Mouse (Mus musculus): ENCODE data around the gene Nkx2-2.

Nkx2-2 gene

GRCm38 (mm10) chr2:147181304-147181665 is 12.8 kb downstream of the Nkx2-2 start:
- no peak for DNase-seq

GRCm38 (mm10) chr2:147180649-147181303 is 13.3 kb downstream of the Nkx2-2 start:
- no peak for DNase-seq

GRCm38 (mm10) chr2:147178091-147179059 is 15.7 kb downstream of the Nkx2-2 start:
- DNase-seq: peak; percentile 37 to 75

DNA sequence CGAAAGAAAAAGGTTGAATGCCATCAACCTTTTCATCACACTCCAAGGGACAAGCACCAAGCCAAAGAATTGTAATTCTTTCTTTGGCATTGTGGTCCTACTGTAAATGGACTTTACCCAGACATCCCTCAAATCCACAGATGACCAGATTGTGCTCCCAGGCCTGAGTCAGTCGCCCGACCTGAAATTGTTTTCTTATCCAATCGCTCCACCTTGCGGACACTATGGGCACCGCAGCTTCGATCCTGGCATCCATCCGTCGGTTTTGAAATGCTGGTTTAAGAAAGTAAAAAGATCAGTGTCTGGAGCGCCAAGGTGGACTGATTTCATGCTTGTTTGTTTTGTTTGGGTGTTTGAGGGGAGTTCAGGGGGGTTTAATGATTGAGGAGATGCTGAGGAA is 16.4 kb downstream of the Nkx2-2 start:
- DNase-seq: peak; percentile 75 to 91

DNA sequence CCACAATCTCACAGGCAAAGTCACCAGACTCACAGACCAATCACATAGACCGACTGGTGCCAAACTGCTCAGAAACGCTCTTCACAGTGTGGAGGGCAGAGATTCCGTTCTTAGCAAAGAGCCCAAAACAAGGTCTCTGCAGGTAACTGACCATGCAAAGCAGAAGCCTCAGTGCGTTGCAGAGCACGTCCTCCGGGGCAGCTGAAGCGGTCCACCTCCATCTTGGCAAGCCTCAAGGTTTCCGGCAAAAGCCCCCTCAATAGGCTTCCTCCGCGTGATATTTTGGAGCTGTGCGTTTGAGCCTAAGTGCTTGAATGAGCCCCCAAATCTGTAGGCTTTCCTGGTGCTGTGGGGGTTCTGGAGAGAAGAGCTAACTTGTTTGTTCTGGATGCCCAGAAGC is 18.7 kb downstream of the Nkx2-2 start:
- no peak for DNase-seq

- DNase-seq: no peak
These were observed 20.3 kb downstream of the Nkx2-2 start for GRCm38 (mm10) chr2:147173751-147174150.

GRCm38 (mm10) chr2:147170538-147170937 is 23.5 kb downstream of the Nkx2-2 start:
- DNase-seq: peak in 1 of 2 experiments; percentile 23

GRCm38 (mm10) chr2:147165863-147166262 is 28.2 kb downstream of the Nkx2-2 start:
- DNase-seq: no peak

- DNase-seq: no peak
These were observed 28.7 kb downstream of the Nkx2-2 start for GRCm38 (mm10) chr2:147165376-147165775.

DNA sequence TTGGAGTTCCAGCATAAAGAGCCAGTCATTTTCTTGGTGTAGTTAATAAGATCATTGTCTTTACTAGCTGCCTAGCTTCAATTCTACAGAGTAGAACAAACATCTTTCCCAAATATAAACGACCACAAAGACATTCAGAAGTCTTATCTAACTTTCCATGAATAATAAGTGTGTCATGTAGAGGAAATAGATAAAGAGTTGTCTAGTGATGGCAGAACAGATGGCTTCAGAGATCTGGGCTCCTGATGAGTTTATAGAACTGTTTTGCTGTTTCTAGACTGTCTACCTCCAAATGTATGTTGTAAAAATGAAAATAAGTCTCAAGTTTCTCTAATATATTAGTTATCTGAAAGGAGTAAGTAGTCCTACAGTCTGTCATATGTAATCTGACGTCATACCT is 41.5 kb downstream of the Nkx2-2 start:
- DNase-seq: no peak

Data from kidney, postnatal 36 days (tissue).